Mouse (Mus musculus) left cerebral cortex, adult 8-10 months (tissue): ENCODE results near the gene Adamts9. TPM values are rescaled to one million over a fixed set of nuclear protein-coding genes. Genes with fewer than 3 reads are reported as not detected.

ENCODE experiments used
- DNase-seq, 2 experiments: peaks; one replicate each; pipeline ENCODE4 v3.0.0; 2022; ENCODE audit warnings: low spot score in 2 of 2
- total RNA-seq, 4 experiments: library from RNA; stranded (reverse); gene quantifications; 2 replicates each; pipeline ENCODE4 v1.2.4; 2022

Gene Adamts9
- total RNA-seq, 4 experiments from 2014 or later, result 2.6 to 3.7 (median 2.8) TPM

DNA sequence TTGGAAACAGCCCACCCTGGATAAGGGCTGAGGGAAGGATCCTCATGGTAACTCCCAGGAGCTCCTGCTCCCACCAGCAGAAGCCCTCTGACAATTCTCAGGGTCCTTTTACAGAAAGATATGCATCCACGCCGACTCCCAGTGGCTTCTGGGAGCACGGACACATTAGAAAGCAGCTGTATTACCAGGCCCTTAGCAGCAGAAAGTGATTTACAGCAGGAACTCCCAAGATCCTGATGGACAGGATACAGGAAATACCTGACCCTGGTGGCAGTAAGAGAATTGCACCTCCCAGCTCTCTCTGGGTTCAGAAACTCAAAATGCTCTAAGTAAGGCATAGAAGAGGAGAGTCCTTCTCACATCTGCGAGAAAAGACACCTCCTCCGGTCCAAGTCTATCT, 15.0 kb downstream of the Adamts9 start:
- no peak for DNase-seq

DNA sequence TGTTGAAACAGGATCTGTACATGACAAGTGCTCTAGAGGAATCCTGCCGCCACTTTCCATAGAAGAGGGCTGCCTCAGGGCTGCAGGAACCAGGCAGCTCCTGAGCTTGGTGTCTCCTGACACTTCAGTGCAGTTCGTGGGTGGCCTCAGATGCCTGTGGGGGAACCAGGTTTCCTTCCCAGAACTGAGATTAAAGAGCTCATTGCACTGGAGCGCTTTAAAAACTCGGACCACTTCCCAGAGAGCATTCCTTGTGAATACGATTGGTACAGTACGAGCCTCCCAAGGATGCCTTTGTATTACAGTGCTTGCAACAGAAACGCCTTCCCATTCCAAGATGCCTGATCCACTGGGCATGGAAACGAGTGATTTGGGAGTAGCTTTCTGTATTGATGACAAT, 18.8 kb downstream of the Adamts9 start:
- DNase-seq, result no peak

DNA sequence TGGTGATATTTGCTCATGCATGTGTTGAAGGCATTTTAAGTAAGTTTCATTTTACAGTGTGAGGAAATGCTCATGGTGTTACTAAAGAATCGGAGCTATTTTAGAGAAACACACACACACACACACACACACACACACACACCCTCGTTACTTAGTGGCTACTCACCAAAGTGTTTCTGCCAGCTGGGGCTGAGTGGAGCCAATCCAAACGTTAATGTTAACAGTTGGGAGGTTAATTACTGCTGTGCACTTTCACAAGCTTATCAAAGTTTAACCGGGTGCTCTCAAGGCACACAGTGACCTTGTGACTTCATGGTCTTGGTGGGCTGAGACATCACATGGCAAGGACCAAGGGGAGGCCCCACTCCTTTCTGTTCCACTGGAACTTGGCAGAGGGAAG, 21.4 kb downstream of the Adamts9 start:
- no peak for DNase-seq

DNA sequence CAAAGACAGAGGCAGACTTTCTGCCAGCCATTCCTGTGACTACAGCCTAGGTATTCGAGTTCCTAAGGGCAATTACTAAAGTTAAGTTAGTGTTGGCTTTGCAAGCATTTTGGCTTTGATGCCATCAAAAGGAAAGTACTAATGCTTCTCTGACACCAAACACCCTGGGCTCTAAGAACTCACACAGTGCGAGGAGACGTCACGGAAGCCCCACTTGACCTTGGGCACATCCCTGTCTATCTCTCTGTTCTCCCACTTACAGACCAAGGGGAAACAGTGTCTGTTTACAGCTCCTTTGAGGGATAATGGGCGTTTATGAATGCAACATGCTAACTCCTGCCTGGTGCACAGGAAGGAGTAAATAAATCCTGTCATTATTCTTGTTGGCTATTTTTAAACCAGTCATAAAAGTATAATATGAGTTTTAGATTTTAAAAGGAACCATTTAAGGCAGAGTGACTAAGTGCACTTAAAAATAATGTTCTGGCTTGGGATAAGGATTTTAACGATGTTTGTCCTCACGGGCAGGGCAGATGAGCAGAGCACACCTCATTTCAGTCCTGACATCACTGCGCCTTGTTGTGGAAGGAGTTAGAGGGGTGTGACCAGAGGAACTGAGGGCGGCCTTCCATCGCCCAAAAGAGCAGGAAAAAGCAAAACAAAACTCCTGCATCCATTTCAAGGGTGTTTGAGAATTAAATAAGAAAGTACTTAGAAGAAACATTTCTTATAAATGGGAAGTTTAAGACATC, 22.2 kb downstream of the Adamts9 start:
- DNase-seq, result no peak

DNA sequence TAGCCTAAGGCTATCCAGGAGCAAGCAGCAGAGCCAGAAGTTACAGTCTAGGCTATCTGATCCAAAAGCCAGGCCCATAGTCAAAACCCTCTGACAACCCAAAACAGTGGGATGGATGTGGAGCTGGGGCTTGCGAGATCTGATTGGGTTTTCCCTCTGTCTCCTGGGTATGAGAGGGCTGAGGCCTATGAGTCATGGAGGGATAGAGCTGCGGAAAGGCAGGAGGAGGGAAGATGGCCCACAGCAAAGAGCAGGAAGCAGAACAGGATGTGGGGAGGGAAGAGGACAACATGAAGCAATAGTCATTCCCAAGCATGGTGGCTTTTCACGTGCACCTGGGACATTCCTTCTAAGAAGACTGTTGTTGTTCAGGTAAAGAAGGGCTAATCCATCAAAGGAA, 32.7 kb downstream of the Adamts9 start:
- DNase-seq, result no peak

DNA sequence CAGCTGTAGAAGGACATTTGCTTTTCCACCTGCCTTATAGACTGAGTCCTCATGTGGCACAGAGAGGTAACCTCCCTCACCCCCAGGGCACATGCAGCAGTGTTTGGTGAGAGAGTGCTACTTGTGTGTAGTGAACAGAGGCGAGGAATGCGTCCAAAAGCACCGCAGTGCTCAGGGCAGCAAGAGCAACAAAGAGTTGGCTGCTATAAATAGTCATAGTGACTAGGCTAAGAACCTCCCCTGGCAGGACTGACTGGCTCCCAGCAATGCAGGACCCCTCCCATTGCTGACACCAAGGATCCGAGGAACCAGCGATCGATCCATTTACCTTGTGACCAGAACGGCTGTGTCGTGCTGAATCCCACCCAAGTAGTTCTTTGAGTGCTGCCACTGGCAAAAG, 33.9 kb downstream of the Adamts9 start:
- DNase-seq, result no peak

DNA sequence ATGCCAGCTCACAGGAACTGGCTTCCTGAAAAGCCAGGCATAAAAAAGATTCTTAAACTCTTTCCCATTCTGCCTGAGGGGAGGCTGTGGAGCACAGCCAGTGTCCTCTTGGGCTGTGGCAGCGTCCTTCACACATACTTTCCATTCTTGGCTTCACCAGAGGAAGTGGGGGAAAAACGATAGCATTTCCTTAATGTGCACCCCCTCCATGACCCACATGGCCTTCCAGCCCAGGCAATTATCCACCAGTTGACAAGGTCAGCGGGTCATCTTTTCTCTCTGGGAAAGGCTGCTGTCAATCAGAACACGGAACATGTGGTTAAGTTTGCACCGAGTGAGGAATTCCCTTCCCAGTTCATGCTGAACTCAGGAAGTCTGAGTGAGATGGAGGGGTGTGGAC, 37.4 kb downstream of the Adamts9 start:
- DNase-seq, result no peak

DNA sequence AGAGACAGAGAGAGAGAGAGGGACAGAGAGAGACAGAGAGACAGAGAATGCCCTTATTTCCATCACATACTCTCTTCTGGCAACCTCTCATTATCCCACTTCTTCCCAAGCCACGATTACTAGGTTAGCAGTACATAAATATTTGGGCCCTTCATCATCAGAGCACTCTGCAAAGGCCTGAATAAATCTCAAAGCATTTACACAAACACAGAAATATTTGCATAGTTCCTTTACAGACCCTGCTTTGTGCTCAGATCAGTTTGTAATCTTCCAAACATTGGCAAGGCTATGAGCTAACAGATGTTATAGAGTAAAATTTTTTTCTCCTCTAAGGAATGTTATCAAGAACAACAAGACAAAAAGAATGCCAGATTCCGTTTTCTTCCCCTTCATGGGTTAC, 38.8 kb downstream of the Adamts9 start:
- DNase-seq, result no peak

DNA sequence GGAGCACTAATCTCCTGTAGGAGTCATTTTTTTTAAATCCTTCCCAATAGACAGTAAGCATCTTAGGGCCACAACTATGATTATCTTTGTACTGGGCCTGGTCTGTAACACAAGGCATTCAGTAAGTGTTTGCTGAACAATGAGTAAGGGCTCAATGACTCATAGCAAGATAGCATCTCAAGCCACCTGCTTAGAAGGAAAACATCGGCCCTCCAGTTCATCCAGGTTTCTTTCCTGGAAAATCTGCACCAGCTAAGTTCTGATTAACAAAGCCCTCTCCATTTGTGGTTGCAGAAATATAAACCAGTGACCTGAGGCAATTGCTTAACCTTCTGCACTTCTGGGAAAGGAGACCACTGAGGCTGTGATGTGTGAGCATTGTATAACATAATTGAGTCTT, 39.3 kb downstream of the Adamts9 start:
- no peak for DNase-seq

DNA sequence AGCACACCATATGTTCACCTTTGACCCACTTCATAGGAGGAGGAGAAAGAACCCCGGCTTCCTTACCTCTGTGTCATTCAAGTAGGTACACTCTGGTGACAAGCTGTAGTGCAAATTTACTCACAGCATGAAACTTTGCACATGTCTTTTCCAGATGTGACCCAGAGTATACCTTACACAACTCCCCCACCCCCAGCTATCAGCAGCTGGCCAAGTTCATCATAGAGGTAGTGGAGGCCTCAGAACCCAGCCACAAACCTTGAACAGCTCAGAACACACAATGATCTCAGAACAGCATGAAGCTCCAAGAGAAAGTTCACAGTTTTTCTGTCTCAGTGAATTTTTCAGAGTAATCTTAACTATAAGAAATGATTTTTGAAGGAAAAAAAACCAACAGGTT, 51.8 kb downstream of the Adamts9 start:
- DNase-seq, result no peak

DNA sequence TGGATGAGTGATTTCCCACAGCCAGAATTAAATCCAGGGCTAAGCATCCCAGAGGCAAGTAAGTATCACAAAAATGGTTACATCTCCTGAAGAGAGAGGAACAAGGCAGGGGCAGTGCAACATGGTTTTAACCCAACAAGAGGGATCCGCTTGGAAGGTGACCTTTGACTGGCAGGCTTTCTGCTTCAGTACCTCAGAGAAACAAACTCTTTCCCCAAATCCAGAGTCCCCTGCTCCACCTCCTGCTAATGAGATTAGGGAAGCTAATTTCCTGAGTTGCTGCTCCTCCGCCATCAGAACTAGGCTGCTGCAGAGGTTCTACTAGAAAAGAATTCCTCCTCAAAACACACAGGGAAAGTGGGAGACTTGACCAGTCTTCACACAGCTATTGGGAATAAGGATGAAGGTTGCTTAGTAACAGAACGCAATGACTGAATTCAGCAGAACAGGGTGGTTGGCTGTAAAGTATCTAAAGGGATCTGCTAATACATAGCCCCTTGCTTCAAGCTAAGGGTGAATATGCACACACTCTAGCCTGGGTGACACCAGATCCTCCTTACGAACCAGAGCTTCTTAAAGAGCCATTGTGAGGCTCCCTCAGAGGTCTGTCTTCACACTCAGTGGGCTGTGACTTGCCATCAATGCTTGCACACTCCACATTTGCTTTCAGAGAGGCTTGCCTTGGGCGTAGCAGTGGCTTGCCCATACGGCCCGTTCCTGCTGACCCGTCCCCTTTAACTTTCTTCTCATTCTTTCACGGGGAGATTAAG, 60.0 kb downstream of the Adamts9 start:
- DNase-seq, result no peak

DNA sequence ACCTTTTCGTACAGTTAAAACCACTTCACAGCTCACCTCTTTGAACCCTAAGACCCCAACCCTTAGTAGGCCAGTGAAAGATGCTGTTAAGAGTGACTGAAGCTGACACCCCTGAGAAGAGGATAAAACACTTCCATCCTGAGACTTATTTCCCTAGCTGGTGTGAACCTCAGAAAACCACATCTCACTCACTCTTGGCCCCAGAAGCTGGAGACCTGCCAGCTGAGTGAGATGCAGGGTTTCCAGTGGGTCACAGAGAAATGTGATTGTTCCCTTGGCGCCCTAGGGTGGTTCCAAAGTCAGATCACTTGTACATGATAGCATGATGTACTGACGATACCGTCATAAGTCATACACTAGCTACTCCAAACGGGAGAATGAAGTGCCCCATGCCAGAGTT, 60.8 kb downstream of the Adamts9 start:
- DNase-seq, result no peak

DNA sequence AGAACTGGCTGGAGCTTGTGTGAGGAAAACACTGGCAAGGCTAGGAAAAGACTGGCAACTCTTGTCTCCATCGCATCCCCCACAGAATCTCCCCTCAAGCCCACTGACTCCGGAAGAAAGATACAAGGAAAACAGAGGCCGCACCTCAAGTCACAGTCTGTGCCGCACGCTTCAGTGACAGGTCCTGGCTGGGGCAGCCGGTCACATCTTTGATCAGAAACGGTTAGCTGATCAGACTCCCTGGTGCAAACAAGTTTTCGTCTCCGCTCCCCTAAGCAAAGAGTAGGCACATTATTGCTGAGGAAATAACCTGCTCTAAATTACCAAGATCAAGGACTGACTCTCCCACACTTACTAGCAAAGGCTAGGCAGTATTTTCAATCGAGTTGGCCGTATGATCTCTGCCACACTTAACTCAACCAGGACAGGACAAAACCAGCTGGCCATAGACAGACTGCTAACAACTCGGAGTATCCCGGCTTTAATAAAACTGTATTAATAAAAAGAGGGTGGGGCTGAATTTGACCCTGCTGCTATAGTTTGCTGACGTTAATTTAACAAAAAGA, 63.5 kb downstream of the Adamts9 start:
- no peak for DNase-seq

DNA sequence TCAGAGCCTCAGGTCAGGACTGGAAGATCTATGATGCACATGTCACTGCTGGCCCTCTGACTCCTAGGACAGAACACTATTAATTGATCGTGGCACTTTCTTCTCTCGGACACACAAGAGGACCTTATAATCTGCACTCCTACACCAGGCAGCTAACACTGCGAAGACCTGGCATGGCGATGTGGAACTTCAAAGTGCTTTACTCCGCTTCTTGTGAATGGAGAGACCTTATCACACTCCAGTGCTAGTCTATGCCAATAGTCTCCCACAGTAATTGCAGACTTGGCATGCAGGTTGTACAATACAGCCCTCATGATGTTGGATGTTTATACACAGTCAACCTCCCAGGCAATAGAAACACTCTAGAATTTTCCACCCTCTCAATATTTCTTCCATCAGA, 64.5 kb downstream of the Adamts9 start:
- no peak for DNase-seq

DNA sequence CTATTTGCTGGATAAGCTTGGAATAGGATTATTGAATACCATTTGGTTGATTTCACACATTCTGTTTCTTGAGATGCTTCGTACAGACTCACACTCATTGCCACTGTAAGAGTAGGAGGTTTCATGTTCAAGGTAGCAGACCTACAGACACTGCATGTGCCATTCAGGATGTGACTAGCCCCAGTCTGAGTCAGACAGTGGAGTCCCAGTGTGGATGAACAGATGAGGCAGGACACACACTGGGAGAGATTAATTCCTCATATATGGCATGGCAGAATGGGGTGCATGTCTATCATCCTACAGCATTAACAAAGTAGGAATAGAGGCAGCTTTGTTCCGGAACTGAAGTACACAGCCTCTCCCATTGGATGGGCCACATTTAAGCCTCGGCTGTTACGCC, 66.1 kb downstream of the Adamts9 start:
- DNase-seq, result no peak

DNA sequence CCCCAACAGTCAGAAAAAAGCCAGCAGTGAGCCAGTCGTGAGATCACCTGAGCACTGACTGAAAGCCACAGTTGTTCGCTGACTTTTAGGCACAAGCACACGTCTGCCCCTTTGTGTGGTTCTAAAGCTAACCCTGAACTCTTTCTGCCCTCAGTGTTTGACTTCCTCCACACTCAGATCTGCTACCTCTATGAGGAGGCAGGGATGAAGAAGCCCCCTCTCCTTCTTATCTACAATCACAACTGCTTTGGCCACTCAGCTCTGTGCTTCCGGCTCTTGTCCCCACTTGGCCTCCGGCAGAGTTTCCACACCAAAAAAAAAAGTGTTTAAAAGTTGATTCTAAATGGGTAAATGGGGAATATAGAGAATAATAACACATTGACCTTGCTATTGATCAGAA, 67.2 kb downstream of the Adamts9 start:
- no peak for DNase-seq

DNA sequence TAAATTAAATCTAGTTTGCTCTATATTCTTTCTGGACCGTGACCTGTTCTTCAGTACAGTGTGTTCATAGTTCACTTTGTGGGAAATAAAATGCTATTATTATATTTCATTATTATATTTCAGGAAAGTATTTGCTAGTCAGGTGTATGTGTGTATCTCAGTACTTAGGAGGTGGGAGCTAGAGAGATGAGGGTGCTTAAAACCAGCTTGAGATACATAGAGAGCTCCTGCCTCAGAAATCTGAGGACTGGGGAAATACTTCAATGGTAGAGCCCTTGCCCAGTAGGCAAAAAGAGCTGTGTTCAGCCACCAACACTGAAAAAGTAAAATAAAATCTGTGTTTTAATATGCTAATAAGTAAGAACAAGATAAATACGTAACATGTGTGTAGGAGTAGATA, 68.0 kb downstream of the Adamts9 start:
- no peak for DNase-seq

DNA sequence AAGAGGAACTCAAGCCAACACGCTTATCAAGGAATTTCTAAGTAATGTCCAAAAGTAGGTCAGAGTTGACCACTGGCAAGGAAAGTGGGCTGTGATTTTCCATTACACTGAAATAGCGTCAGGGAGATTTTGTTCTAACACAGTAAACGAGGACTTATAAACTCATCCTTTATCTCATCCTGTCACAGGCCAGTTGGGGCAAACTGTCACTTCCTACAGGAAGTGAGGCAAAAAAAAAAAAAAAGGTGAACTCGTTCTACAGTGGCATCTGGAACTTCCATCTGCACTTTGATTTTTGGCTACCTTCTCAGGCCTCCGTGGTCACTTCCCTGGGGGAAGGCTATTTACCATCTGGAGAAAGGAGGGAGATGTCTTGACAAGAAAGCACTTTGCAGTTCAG, 68.4 kb downstream of the Adamts9 start:
- DNase-seq, result no peak

DNA sequence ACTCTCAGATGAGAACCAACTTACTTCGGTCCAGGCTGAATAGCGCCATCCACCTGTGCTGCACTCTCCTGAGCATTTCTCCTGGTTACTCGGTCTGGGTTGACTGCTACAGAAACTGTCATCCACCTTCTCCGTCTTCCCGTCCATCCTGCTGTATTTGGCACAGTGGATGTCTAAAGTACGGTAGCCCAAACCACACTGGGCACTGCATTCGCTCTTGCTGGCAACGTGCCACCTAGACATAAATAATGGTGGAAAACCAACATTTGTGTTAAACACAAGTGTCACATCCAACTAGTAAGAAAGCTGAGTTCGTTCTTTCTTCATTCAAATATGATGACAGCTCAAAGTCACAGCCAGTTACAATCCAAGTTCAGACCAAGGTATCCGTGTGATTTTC, 70.5 kb downstream of the Adamts9 start:
- no peak for DNase-seq

DNA sequence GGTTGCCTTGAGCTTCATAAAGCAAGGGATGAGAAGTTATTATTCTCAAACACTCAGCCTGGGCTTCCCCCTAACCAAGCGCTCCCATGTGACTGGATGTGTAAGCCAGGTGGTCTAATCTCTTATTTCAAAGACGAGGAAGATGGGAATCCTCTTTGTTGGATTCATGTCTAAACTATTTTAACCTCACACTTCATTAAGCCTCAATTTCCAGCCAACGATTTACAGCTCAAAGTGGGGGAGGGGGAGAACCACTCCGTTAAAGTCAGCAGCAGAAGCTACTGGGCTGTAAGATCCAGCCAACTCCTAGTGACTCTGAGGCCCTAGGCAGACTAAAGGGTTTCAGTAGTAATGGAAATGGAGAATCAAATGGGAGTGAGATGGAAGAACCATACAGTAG, 71.5 kb downstream of the Adamts9 start:
- no peak for DNase-seq

DNA sequence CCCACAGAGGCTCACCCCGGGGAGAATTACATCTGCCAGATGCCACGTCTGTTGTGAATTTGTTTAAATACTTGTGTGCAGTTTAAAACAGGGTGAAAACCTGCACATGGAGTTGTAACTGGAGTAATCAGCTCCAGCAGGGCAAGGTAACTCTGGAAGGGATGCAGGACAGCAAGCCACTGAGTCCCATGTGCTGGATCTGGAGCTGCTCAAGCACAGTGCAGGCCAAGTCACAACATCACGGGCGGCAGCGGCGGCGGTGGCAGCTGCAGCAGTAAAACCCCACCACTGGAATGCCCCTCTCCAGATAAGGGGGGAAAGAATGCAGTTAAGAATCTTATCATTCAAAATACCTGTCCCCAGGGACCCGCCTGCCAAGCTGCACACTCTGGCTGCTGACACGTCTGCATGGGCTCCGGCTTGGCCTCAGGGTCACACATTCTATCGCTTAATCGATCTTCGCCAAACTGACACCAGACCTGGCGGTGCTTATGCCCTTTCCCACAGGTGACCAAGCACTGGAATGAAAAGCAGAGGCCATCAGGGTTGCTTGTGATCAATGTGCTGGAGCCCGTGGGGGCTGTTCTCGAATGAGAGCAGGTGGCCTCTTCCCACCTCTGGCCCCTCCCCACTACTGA, 73.6 kb downstream of the Adamts9 start:
- peak in 1 of 2 experiments; percentile 7 for DNase-seq

DNA sequence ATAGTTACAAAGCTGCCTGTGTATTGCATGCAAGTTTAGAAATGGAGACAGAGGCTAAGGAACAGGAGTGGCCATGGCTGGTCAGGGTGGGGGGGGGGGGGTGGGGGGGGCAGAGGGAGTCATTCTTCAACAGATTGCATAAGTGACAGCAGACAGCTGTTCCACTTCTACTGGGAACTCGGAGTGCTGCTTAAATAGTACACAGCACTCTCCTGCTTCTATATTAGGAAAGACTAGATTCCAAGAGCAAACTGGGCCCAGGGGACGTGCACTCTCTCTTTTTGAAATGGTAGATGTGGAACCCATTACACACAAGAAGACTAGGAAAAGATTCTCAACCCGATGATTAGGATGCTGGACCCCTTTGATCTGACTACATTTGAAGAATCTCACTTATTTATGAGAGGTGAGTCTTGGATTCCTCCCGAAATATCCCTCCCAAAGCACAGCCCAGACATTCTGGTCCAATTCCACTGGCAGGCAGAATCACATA, 74.2 kb downstream of the Adamts9 start, which contains the start of gene Gm15737:
Gene Gm15737, plus strand, starts transcription at position 269 of the 493 bp plus-strand sequence.
- no peak for DNase-seq
